Mouse (Mus musculus): ENCODE measurements around the gene Aspm. TPM values are rescaled to one million over a fixed set of nuclear protein-coding genes. Genes with fewer than 3 reads are reported as not detected.

The Aspm gene
- 4.3 TPM for polyA plus RNA-seq (2014; fragmentation: Illumina TruSeq; extraction: RNeasy Lipid Tissue Mini Kit (QIAGEN cat#74804); ENCODE audit: low replicate concordance)

DNA sequence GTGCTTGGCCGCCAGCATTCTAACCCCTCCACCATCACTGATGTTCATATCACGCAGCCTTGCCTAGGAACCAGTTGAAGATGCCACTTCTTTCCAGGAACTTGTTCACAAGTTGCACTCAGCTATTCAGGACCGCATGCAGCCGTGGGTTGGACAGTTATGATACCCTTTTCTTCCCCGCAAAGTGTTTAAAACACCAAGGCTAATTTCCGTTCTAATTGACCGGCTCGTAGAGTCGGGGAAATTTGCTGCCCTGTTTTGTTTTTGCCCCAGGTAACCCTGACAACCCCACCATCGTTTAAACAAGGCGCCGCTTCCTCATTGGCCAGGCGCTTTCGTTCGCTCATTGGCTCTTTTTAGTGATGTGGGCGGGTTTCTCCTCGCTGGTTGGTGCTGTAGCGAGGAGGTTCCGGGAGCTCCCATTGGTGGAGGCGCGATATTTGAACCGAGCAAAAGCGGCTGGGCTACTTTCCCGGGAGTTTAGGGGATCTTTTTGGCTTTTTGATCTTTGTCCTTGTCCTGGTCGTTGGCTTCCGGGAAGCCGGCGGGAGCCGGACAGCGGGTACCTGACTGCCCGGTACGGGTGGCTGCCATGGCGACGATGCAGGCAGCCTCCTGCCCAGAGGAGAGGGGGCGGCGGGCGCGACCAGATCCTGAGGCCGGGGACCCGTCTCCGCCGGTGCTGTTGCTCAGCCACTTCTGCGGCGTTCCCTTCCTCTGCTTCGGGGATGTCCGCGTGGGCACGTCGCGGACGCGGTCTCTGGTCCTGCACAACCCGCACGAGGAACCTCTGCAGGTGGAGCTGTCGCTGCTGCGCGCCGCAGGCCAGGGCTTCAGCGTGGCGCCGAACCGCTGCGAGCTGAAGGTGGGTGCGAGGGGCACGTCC is at the start of gene Aspm:
Aspm (plus strand) TSS at position 433 of the 886 bp plus-strand sequence.

GRCm38 (mm10) chr1:139421875-139422791 is 32.4 kb upstream of the Aspm start, which contains the start of gene Zbtb41:
TSS of gene Zbtb41 (plus strand) at chr1:139422288.

GRCm38 (mm10) chr1:139501258-139501752 is 46.7 kb downstream of the Aspm start, which contains the start of gene F13b:
TSS of gene F13b (plus strand) at chr1:139501702.

Other genes with a start within 250 kb of the Aspm start
- not detected for gene Crb1, start 77.7 kb upstream of the Aspm start, polyA plus RNA-seq (2014; fragmentation: Illumina TruSeq; extraction: RNeasy Lipid Tissue Mini Kit (QIAGEN cat#74804); ENCODE audit: low replicate concordance)
- gene Zbtb41, start 32.5 kb upstream of the Aspm start, polyA plus RNA-seq (2014; fragmentation: Illumina TruSeq; extraction: RNeasy Lipid Tissue Mini Kit (QIAGEN cat#74804); ENCODE audit: low replicate concordance): 19.2 TPM
- gene F13b, start 46.9 kb downstream of the Aspm start, polyA plus RNA-seq (2014; fragmentation: Illumina TruSeq; extraction: RNeasy Lipid Tissue Mini Kit (QIAGEN cat#74804); ENCODE audit: low replicate concordance): 0.67 TPM
- not detected for gene Cfhr1, start 105.5 kb downstream of the Aspm start, polyA plus RNA-seq (2014; fragmentation: Illumina TruSeq; extraction: RNeasy Lipid Tissue Mini Kit (QIAGEN cat#74804); ENCODE audit: low replicate concordance)